32 mouse cellular contexts compared by ENCODE assay signal in genomic region chr12:109045581-109045980, GRCm38 (mm10). TPM values are rescaled to one million over a fixed set of nuclear protein-coding genes. Genes with fewer than 3 reads are reported as not detected.
"Had no signal": no experiment of that assay in that cellular context is flagged by ENCODE, and none has a peak within 500 bp of the region (broad histone marks: within the 10 kb centered on the region; RNA-seq: fewer than 3 reads in every experiment).

No protein-coding gene starts in this region.

- ATAC-seq: liver, embryonic 12.5 days; liver, postnatal 0 days; midbrain, embryonic 15.5 days; midbrain, embryonic 16.5 days had no signal

- H3K4me2 ChIP-seq: limb, embryonic 12.5 days; limb, embryonic 13.5 days; limb, embryonic 15.5 days; liver, embryonic 11.5 days; liver, embryonic 12.5 days; liver, embryonic 13.5 days; liver, embryonic 15.5 days; lung, embryonic 14.5 days; lung, embryonic 15.5 days; midbrain, embryonic 11.5 days; midbrain, embryonic 12.5 days; midbrain, embryonic 13.5 days; midbrain, embryonic 15.5 days; neural tube, embryonic 12.5 days had no signal

- DNase-seq: left cerebral cortex, postnatal 4 days; liver; liver, embryonic 13.5 days; liver, postnatal 0 days; lung, adult 18-20 months; lung, adult 2 months; lung, embryonic 14.5 days; lung, postnatal 10 days; lung, postnatal 14 days; lung, postnatal 36 days; lung, postnatal 4 days; midbrain, embryonic 14.5 days had no signal

- H3K4me3 ChIP-seq: limb, embryonic 10.5 days; limb, embryonic 12.5 days; limb, embryonic 13.5 days; limb, embryonic 15.5 days; liver, embryonic 12.5 days; liver, embryonic 13.5 days; liver, embryonic 15.5 days; lung, embryonic 15.5 days; megakaryocyte, embryonic 14.5 days; midbrain, embryonic 10.5 days; midbrain, embryonic 12.5 days; midbrain, embryonic 13.5 days; midbrain, embryonic 15.5 days; myocyte; neural tube, embryonic 12.5 days had no signal

- H3K9ac ChIP-seq: limb, embryonic 12.5 days; limb, embryonic 13.5 days; limb, embryonic 15.5 days; liver, embryonic 12.5 days; liver, embryonic 13.5 days; liver, embryonic 14.5 days; liver, embryonic 15.5 days; liver, postnatal 0 days; lung, embryonic 14.5 days; lung, embryonic 15.5 days; midbrain, embryonic 12.5 days; midbrain, embryonic 13.5 days; midbrain, embryonic 15.5 days; neural tube, embryonic 12.5 days had no signal

- H3K27ac ChIP-seq: limb, embryonic 10.5 days; limb, embryonic 12.5 days; limb, embryonic 13.5 days; limb, embryonic 15.5 days; liver, embryonic 12.5 days; liver, embryonic 13.5 days; liver, embryonic 14.5 days; liver, embryonic 15.5 days; lung, embryonic 15.5 days; macrophage; midbrain, embryonic 10.5 days; midbrain, embryonic 12.5 days; midbrain, embryonic 13.5 days; midbrain, embryonic 15.5 days; neural tube, embryonic 12.5 days had no signal

- H3K4me1 ChIP-seq: limb, embryonic 10.5 days; limb, embryonic 12.5 days; limb, embryonic 13.5 days; liver, embryonic 12.5 days; liver, embryonic 13.5 days; liver, embryonic 15.5 days; lung, embryonic 15.5 days; megakaryocyte, embryonic 14.5 days; midbrain, embryonic 12.5 days; midbrain, embryonic 13.5 days; midbrain, embryonic 15.5 days; neural tube, embryonic 12.5 days had no signal

- H3K36me3 ChIP-seq: limb, embryonic 10.5 days; limb, embryonic 12.5 days; limb, embryonic 13.5 days; limb, embryonic 15.5 days; liver, embryonic 12.5 days; liver, embryonic 13.5 days; liver, embryonic 15.5 days; lung, embryonic 15.5 days; midbrain, embryonic 10.5 days; midbrain, embryonic 12.5 days; midbrain, embryonic 13.5 days; midbrain, embryonic 15.5 days; neural tube, embryonic 12.5 days had no signal

- H3K9me3 ChIP-seq: limb, embryonic 10.5 days; limb, embryonic 12.5 days; limb, embryonic 13.5 days; limb, embryonic 15.5 days; liver, embryonic 12.5 days; liver, embryonic 13.5 days; liver, embryonic 15.5 days; lung, embryonic 15.5 days; megakaryocyte, embryonic 14.5 days; midbrain, embryonic 10.5 days; midbrain, embryonic 12.5 days; midbrain, embryonic 13.5 days; midbrain, embryonic 15.5 days; neural tube, embryonic 12.5 days had no signal

RNA-seq across cellular contexts. Expression of gene Begain, which starts 22.4 kb away (rescaled TPM):
- polyA plus RNA-seq: liver, adult 2 months; macrophage had no signal
